Mouse (Mus musculus) MEL (cell line): ENCODE results near the gene Slc17a1.

Experiments
- CHD2 ChIP-seq: IDR thresholded peaks from 2 replicates; pipeline ENCODE4 v1.6.1; 2011; ENCODE audit warnings: low read length, improper control_type of control experiment
- JUND ChIP-seq: IDR thresholded peaks from 2 replicates; pipeline ENCODE4 v1.6.1; 2011; ENCODE audit warnings: low read depth, mild to moderate bottlenecking, improper control_type of control experiment, low read length
- RCOR1 ChIP-seq: IDR thresholded peaks from 2 replicates; pipeline ENCODE4 v1.6.1; 2012; ENCODE audit warnings: low read depth, mild to moderate bottlenecking, inconsistent platforms, low read length, improper control_type of control experiment

DNA sequence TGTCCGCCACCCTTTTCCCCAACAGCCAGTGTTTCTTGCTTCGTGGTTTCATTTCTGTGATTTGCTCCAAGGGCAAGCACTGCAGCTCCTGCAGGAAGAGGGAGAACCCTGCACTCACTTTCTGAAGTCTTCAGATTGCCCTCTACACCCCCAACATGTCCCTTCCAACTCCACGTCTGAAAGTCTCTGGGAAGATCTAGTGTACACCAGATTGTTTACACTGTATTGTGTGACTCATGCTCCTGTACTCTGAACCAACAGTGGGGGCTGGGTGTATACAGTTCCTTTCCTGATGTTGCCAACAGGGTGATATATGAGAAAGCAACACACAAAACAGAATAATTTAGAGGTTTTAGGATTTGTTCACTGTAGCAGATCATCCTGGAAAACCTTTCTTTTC is 61.1 kb downstream of the Slc17a1 start:
- TF ChIP-seq JUND (no peak), CHD2 (no peak), RCOR1 (no peak)
